Mouse (Mus musculus) thymus, adult 2 months (tissue): Measurements from ENCODE around the gene Cst6. TPM values are rescaled to one million over a fixed set of nuclear protein-coding genes. Genes with fewer than 3 reads are reported as not detected.
A peak's percentile ranks its signal among the peaks of the same experiment; 100 is the strongest.
"Not testable (repeated sequence)": the region's sequence is repeated elsewhere in the genome, so short reads cannot be mapped to it uniquely, and the experiment has no call there.

Source experiments
- DNase-seq: peaks from one replicate; pipeline ENCODE4 v3.0.0; 2021
- H3K27ac ChIP-seq: fragments of 200-500 bp; 2 replicates; pipeline ENCODE4 v1.5.1; 2012; ENCODE audit warnings: low read length, control low read depth; ENCODE audit not compliant: control insufficient read depth, insufficient read depth
- H3K27me3 ChIP-seq: fragments of 200-500 bp; 2 replicates; pipeline ENCODE4 v1.6.1; 2012; ENCODE audit warnings: mild to moderate bottlenecking, low read length, moderate library complexity, mixed read lengths; ENCODE audit not compliant: control insufficient read depth, insufficient read depth
- H3K36me3 ChIP-seq: fragments of 200-500 bp; 2 replicates; pipeline ENCODE4 v1.6.1; 2012; ENCODE audit warnings: mild to moderate bottlenecking, low read length, moderate library complexity; ENCODE audit not compliant: control insufficient read depth, insufficient read depth
- H3K4me1 ChIP-seq: fragments of 200-500 bp; replicated peaks from 2 replicates; pipeline ENCODE4 v1.6.1; 2012; ENCODE audit warnings: low read length; ENCODE audit not compliant: control insufficient read depth, insufficient read depth
- H3K4me3 ChIP-seq: fragments of 200-500 bp; 2 replicates; pipeline ENCODE4 v1.5.1; 2012; ENCODE audit warnings: mild to moderate bottlenecking, low read length, control low read depth, moderate library complexity; ENCODE audit not compliant: control insufficient read depth, insufficient read depth
- CTCF ChIP-seq: fragments of 200-500 bp; IDR thresholded peaks from 2 replicates; pipeline ENCODE4 v1.5.1; 2012; ENCODE audit warnings: mild to moderate bottlenecking, control low read depth, low read length, moderate library complexity, borderline replicate concordance; ENCODE audit not compliant: control insufficient read depth, poor library complexity, insufficient read depth; ENCODE audit errors: extremely low read depth
- POLR2A ChIP-seq: fragments of 200-500 bp; IDR thresholded peaks from 2 replicates; pipeline ENCODE4 v1.6.1; 2012; ENCODE audit warnings: mild to moderate bottlenecking, low read length, control low read depth, moderate library complexity; ENCODE audit not compliant: control insufficient read depth, poor library complexity, insufficient read depth; ENCODE audit errors: extremely low read depth
- WGBS: fragments of 180-500 bp; shearing (Covaris S2); methylation state at CpG from one replicate; pipeline ENCODE4 v1.1.7; 2018; 5-methylcytosine and 5-hydroxymethylcytosine counted together
- polyA plus RNA-seq: library from polyadenylated mRNA; depleted of rRNA; stranded (reverse); fragments of >200 nt; gene quantifications from 2 replicates; pipeline ENCODE4 v1.2.3, GENCODE M21; 2012; rRNA removed

The Cst6 gene
- 60.2 and 101 TPM in 2 replicates for polyA plus RNA-seq

DNA sequence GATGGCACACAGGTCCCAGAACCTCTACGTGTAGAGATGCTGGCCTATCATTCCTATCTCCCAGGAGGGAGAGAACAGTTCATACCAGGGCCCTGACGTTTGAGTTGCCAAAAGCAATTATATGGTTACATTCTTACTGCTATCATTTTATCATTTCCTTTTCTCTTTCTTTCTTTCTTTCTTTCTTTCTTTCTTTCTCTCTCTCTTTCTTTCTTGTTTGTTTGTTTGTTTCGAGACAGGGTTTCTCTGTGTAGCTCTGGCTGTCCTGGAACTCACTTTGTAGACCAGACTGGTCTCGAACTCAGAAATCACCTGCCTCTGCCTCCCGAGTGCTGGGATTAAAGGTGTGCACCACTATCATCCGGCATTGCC, at the start of gene Cst6:
Gene Cst6, minus strand, starts transcription at position 73 of the 372 bp plus-strand sequence.
- DNase-seq, H3K27me3 ChIP-seq, H3K36me3 ChIP-seq, H3K27ac ChIP-seq: not testable (repeated sequence)
- Histone ChIP-seq H3K4me3 (peak within 1 kb of the TSS; percentile 43), H3K4me1 (peaks cover 11% of the 10 kb centered on the region)
- 85% methylated on average over 6 of the region's 6 CpGs for WGBS

GRCm38 (mm10) chr19:5395371-5395770, 46.0 kb upstream of the Cst6 start:
- H3K27ac ChIP-seq = no peak overlapping the region
- H3K4me3 ChIP-seq = no peak overlapping the region
- H3K4me1 ChIP-seq = peaks cover 9% of the 10 kb centered on the region
- no peak for DNase-seq
- no peaks in the 10 kb centered on the region for H3K36me3 ChIP-seq
- WGBS = 88% methylated on average over 4 of the region's 4 CpGs
- TF ChIP-seq POLR2A = no peak
- TF ChIP-seq CTCF = no peak
- H3K27me3 ChIP-seq = no peaks in the 10 kb centered on the region

DNA sequence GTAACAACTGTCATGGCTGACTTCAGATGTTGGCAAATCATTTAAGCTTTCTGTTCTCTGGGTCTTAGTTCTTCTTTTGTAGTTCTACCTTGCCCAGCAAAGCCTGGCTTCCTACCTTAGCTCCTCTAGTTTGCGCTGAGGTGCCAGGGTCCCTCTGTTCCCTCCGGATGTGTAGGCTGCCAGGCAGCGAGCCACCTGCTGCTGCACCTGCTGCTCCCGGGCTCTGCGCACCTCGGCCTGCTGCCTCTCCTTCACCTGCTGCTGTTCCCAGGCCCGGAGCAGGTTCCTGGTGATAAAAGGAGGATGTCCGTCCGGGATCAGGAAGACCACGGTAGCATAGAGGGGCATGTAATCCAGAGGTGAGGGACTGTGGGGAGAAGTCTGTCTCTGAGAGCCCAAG, 44.8 kb upstream of the Cst6 start:
- TF ChIP-seq CTCF = no peak
- TF ChIP-seq POLR2A = no peak
- H3K27me3 ChIP-seq = no peaks in the 10 kb centered on the region
- no peak for DNase-seq
- WGBS = 93% methylated on average over 10 of the region's 10 CpGs
- peaks cover 13% of the 10 kb centered on the region for H3K4me1 ChIP-seq
- H3K36me3 ChIP-seq = no peaks in the 10 kb centered on the region
- no peak overlapping the region for H3K27ac ChIP-seq
- no peak overlapping the region for H3K4me3 ChIP-seq

DNA sequence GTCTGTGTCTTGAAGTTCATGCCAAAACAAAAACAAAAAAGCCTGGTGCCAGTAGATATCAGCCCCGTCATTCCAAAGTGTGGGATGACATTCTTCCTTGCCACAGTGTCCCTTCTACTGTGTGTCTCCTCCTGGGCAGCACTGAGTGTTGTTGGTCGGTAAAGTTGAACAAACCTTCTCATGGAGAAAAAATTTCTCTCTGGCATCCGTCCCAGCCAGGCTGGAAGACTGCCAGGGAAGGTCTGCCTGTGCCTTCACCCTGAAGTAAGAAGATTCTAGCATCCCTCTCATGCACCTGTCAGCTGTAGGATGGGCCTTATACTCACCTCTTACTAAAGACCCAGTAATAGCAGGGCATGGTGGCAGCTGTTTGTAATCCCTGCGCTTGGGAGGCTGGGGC, 43.5 kb upstream of the Cst6 start:
- H3K27me3 ChIP-seq = no peaks in the 10 kb centered on the region
- WGBS = 74% methylated on average over 4 of the region's 4 CpGs
- TF ChIP-seq POLR2A (no peak), CTCF (no peak)
- no peak overlapping the region for H3K4me3 ChIP-seq
- no peaks in the 10 kb centered on the region for H3K36me3 ChIP-seq
- no peak for DNase-seq
- no peak overlapping the region for H3K27ac ChIP-seq
- peaks cover 15% of the 10 kb centered on the region for H3K4me1 ChIP-seq

GRCm38 (mm10) chr19:5390416-5390815, 41.0 kb upstream of the Cst6 start:
- TF ChIP-seq POLR2A = no peak
- no peak for TF ChIP-seq CTCF
- Histone ChIP-seq H3K27ac (peak overlapping the region; percentile 94), H3K4me3 (peak overlapping the region; percentile 0; the same call in 1 of the 2 replicates), H3K36me3 (no peaks in the 10 kb centered on the region), H3K27me3 (no peaks in the 10 kb centered on the region), H3K4me1 (peaks cover 19% of the 10 kb centered on the region)
- DNase-seq = peak; percentile 43
- 48% methylated on average over 8 of the region's 8 CpGs for WGBS

- TF ChIP-seq POLR2A = peak; percentile 71; the same call in 1 of the 2 replicates
- TF ChIP-seq CTCF = 0 out of 2 replicates have a peak, but pooled peaks have one; percentile 10
- H3K27ac ChIP-seq = peak overlapping the region; percentile 94
Observed at GRCm38 (mm10) chr19:5389647-5390046, 40.3 kb upstream of the Cst6 start.

GRCm38 (mm10) chr19:5388588-5389242, 39.3 kb upstream of the Cst6 start, which contains the start of gene Sart1:
Gene Sart1 (minus strand): TSS chr19:5388703.
- H3K27ac ChIP-seq = peak within 1 kb of the TSS; percentile 94
- H3K27me3 ChIP-seq = no peaks in the 10 kb centered on the region
- under 1% methylated on average over 43 of the region's 43 CpGs for WGBS
- H3K4me1 ChIP-seq = peaks cover 19% of the 10 kb centered on the region
- TF ChIP-seq CTCF (0 out of 2 replicates have a peak, but pooled peaks have one; percentile 26), POLR2A (peak; percentile 95)
- peak within 1 kb of the TSS; percentile 88 for H3K4me3 ChIP-seq
- peaks cover 11% of the 10 kb centered on the region for H3K36me3 ChIP-seq
- peak; percentile 94 for DNase-seq

More at GRCm38 (mm10) chr19:5389647-5390046, 40.3 kb upstream of the Cst6 start:
- H3K36me3 ChIP-seq = peaks cover 2% of the 10 kb centered on the region; the same call in 1 of the 2 replicates
- H3K4me1 ChIP-seq = peaks cover 19% of the 10 kb centered on the region
- peak; percentile 82 for DNase-seq
- 2% methylated on average over 12 of the region's 12 CpGs for WGBS
- H3K4me3 ChIP-seq = peak overlapping the region; percentile 56
- no peaks in the 10 kb centered on the region for H3K27me3 ChIP-seq
